Mouse (Mus musculus) heart, postnatal 0 days (tissue): ENCODE measurements around the gene Plxna2. TPM values are rescaled to one million over a fixed set of nuclear protein-coding genes. Genes with fewer than 3 reads are reported as not detected.

ENCODE experiments used
- ATAC-seq: fragments of 200-750 bp; cut with Nextera tagmentation; 2 replicates; pipeline ENCODE4 v1.8.0; 2017; ENCODE audit warnings: low read depth, moderate number of reproducible peaks, moderate library complexity; ENCODE audit not compliant: insufficient read depth
- DNase-seq: peaks from one replicate; pipeline ENCODE4 v3.0.0-alpha.2; 2016; ENCODE audit warnings: low spot score
- H3K27ac ChIP-seq: fragments of 300-500 bp; sonication (generic); 2 replicates; pipeline ENCODE4 v1.5.1; 2014; ENCODE audit warnings: low read depth, mild to moderate bottlenecking
- H3K27me3 ChIP-seq: fragments of 300-500 bp; sonication (generic); 2 replicates; pipeline ENCODE4 v1.6.1; 2014; ENCODE audit warnings: low read length, mixed read lengths; ENCODE audit not compliant: control insufficient read depth, insufficient read depth
- H3K36me3 ChIP-seq: fragments of 300-500 bp; sonication (generic); replicated peaks from 2 replicates; pipeline ENCODE4 v1.6.1; 2014; ENCODE audit warnings: low read length, mixed read lengths; ENCODE audit not compliant: control insufficient read depth, insufficient read depth
- H3K4me1 ChIP-seq: fragments of 300-500 bp; sonication (generic); 2 replicates; pipeline ENCODE4 v1.6.1; 2014; ENCODE audit warnings: antibody characterized with exemption; ENCODE audit not compliant: control insufficient read depth, insufficient read depth
- H3K4me2 ChIP-seq: fragments of 300-500 bp; sonication (generic); 2 replicates; pipeline ENCODE4 v1.6.1; 2014; ENCODE audit warnings: low read depth, mild to moderate bottlenecking, low read length, moderate library complexity
- H3K4me3 ChIP-seq: fragments of 300-500 bp; sonication (generic); 2 replicates; pipeline ENCODE4 v1.5.1; 2014; ENCODE audit warnings: low read depth, low read length
- H3K9ac ChIP-seq: fragments of 300-500 bp; sonication (generic); replicated peaks from 2 replicates; pipeline ENCODE4 v1.6.1; 2014; ENCODE audit warnings: low read depth, low read length, mixed read lengths
- H3K9me3 ChIP-seq: fragments of 300-500 bp; sonication (generic); replicated peaks from 2 replicates; pipeline ENCODE4 v1.6.1; 2016; ENCODE audit warnings: low read length; ENCODE audit not compliant: control insufficient read depth
- CTCF ChIP-seq: IDR thresholded peaks from 2 replicates; pipeline ENCODE4 v1.5.1; 2016; ENCODE audit warnings: antibody characterized with exemption, control low read depth, low read depth
- EP300 ChIP-seq: IDR thresholded peaks from 2 replicates; pipeline ENCODE4 v1.6.1; 2016; ENCODE audit warnings: antibody characterized with exemption, low read depth
- WGBS: fragments of 180-500 bp; shearing (Covaris S2); extraction: QIAGEN DNeasy Blood & Tissue Kit; methylation state at CpG from one replicate; pipeline ENCODE4 v1.1.7; 2014; 5-methylcytosine and 5-hydroxymethylcytosine counted together
- polyA plus RNA-seq: library from polyadenylated mRNA; unstranded; fragments of >200 nt; fragmentation: Nextera tagmentation; extraction: Ambion mirVana; gene quantifications from 2 replicates; pipeline ENCODE4 v1.2.1, GENCODE M21; 2015
- total RNA-seq: library from RNA; depleted of rRNA; stranded (reverse); fragments of >200 nt; gene quantifications from 2 replicates; pipeline ENCODE4 v1.2.3, GENCODE M21; 2014; ENCODE audit warnings: low replicate concordance

The Plxna2 gene
- total and polyA plus RNA-seq, 2 experiments from 2014 or later, result 4.0 to 14.4 TPM

GRCm38 (mm10) chr1:194641601-194642301, 23.7 kb downstream of the Plxna2 start:
- Histone ChIP-seq H3K4me3 (no peak overlapping the region), H3K36me3 (peaks cover 17% of the 10 kb centered on the region), H3K9me3 (no peaks in the 10 kb centered on the region), H3K27ac (peak overlapping the region; percentile 85), H3K27me3 (no peaks in the 10 kb centered on the region), H3K4me2 (peak overlapping the region; percentile 32), H3K4me1 (peaks cover 37% of the 10 kb centered on the region), H3K9ac (no peak overlapping the region)
- 7% methylated on average over 5 of the region's 5 CpGs for WGBS
- peak; percentile 65 for DNase-seq
- no peak for TF ChIP-seq EP300
- no peak for TF ChIP-seq CTCF
- peak; percentile 72 for ATAC-seq

GRCm38 (mm10) chr1:194642302-194642787, 24.3 kb downstream of the Plxna2 start:
- H3K9me3 ChIP-seq, result no peaks in the 10 kb centered on the region
- H3K36me3 ChIP-seq, result peaks cover 17% of the 10 kb centered on the region
- H3K9ac ChIP-seq, result no peak overlapping the region
- H3K4me3 ChIP-seq, result no peak overlapping the region
- peak overlapping the region; percentile 32 for H3K4me2 ChIP-seq
- H3K27ac ChIP-seq, result peak overlapping the region; percentile 85
- H3K4me1 ChIP-seq, result peaks cover 35% of the 10 kb centered on the region
- H3K27me3 ChIP-seq, result no peaks in the 10 kb centered on the region
- DNase-seq (no peak), ATAC-seq (no peak)
- 25% methylated on average over 1 of the region's 1 CpGs for WGBS
- TF ChIP-seq EP300 (no peak), CTCF (no peak)

GRCm38 (mm10) chr1:194643930-194644329, 25.9 kb downstream of the Plxna2 start:
- no peak overlapping the region for H3K9ac ChIP-seq
- no peak overlapping the region for H3K4me2 ChIP-seq
- no peak for ATAC-seq
- WGBS, result 91% methylated on average over 6 of the region's 6 CpGs
- H3K9me3 ChIP-seq, result no peaks in the 10 kb centered on the region
- peaks cover 33% of the 10 kb centered on the region for H3K4me1 ChIP-seq
- TF ChIP-seq EP300, result no peak
- no peak for TF ChIP-seq CTCF
- H3K36me3 ChIP-seq, result peaks cover 17% of the 10 kb centered on the region
- no peak overlapping the region for H3K27ac ChIP-seq
- H3K4me3 ChIP-seq, result no peak overlapping the region
- DNase-seq, result no peak
- H3K27me3 ChIP-seq, result no peaks in the 10 kb centered on the region

- Histone ChIP-seq H3K4me2 (no peak overlapping the region), H3K9ac (no peak overlapping the region), H3K9me3 (no peaks in the 10 kb centered on the region), H3K4me1 (peaks cover 30% of the 10 kb centered on the region), H3K27me3 (no peaks in the 10 kb centered on the region), H3K4me3 (no peak overlapping the region), H3K36me3 (peaks cover 34% of the 10 kb centered on the region), H3K27ac (no peak overlapping the region)
- ATAC-seq (0 out of 2 replicates have a peak, but pooled peaks have one; percentile 36), DNase-seq (no peak)
- TF ChIP-seq EP300 (0 out of 2 replicates have a peak, but pooled peaks have one; percentile 55), CTCF (no peak)
- 79% methylated on average over 1 of the region's 1 CpGs for WGBS
Measured at GRCm38 (mm10) chr1:194645898-194646297, 27.9 kb downstream of the Plxna2 start.

GRCm38 (mm10) chr1:194650076-194650475, 32.1 kb downstream of the Plxna2 start:
- no peak overlapping the region for H3K27ac ChIP-seq
- H3K4me3 ChIP-seq, result no peak overlapping the region
- ATAC-seq, result no peak
- no peak for TF ChIP-seq CTCF
- TF ChIP-seq EP300, result no peak
- 50% methylated on average over 1 of the region's 1 CpGs for WGBS
- DNase-seq, result no peak
- H3K4me2 ChIP-seq, result no peak overlapping the region
- peaks cover 12% of the 10 kb centered on the region for H3K4me1 ChIP-seq
- H3K27me3 ChIP-seq, result no peaks in the 10 kb centered on the region
- no peaks in the 10 kb centered on the region for H3K9me3 ChIP-seq
- peaks cover 27% of the 10 kb centered on the region for H3K36me3 ChIP-seq
- no peak overlapping the region for H3K9ac ChIP-seq
